Mouse (Mus musculus) induced T-regulatory cell, adult 2 months (primary cell): ENCODE measurements around the gene Slc16a5.
"Not testable (repeated sequence)": the region's sequence is repeated elsewhere in the genome, so short reads cannot be mapped to it uniquely, and the experiment has no call there.

Source experiments
- DNase-seq: peaks from one replicate; pipeline ENCODE4 v3.0.0-alpha.2; 2012; ENCODE audit warnings: low read depth

Gene Slc16a5

GRCm38 (mm10) chr11:115448075-115448474, 14.2 kb upstream of the Slc16a5 start:
- DNase-seq, result no peak

GRCm38 (mm10) chr11:115448998-115449397, 13.3 kb upstream of the Slc16a5 start:
- no peak for DNase-seq

GRCm38 (mm10) chr11:115450176-115450575, 12.1 kb upstream of the Slc16a5 start:
- no peak for DNase-seq

DNA sequence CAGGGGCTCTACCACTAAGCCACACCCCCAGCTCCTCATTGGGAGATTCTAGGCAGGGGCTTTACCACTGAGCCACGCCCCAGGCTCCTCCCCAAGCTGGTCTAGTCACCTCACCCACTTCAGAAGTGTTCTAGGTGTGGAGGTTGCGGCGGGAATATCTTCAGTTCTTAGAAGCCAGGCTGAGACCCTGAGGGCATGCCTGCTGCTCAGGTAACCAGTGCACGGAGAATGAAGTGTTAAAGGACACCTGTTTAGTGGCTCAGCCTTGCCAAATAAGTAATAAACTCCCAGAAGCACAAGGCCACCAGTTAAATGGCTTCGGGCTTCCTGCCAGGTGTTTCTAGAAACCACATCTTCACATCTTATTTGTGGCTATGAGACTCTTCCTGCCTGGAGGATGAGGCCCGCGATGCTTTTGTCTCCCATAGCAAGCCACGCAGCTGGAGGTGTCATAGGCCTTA, 10.5 kb upstream of the Slc16a5 start:
- DNase-seq, result peak; percentile 83

GRCm38 (mm10) chr11:115452281-115452860, 9.9 kb upstream of the Slc16a5 start:
- DNase-seq, result no peak

- DNase-seq, result no peak
These were observed 9.0 kb upstream of the Slc16a5 start for GRCm38 (mm10) chr11:115453306-115453705.

GRCm38 (mm10) chr11:115454822-115455221, 7.5 kb upstream of the Slc16a5 start:
- not testable (repeated sequence) for DNase-seq

GRCm38 (mm10) chr11:115455619-115456018, 6.7 kb upstream of the Slc16a5 start:
- DNase-seq, result no peak

DNA sequence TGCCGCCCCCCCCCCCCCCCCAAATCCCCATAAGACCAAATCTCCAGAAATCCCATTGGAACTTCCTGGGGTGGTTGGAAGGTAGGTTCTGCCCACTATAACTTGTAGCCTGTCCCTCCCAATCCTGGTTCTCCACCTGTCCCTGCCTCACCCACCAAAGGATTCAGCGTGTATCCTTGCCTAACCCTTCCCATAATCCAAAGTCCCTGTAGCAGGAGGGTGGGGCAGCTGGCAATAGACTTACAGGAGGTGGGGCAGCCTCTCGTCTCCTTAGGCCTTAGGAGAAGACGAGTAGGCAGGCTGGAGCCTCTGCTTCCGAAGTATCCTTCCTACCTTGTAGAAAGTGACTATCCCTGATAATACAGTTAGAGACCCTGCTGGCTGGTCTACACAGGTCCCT, 6.1 kb upstream of the Slc16a5 start:
- DNase-seq, result no peak

GRCm38 (mm10) chr11:115457405-115457804, 4.9 kb upstream of the Slc16a5 start:
- no peak for DNase-seq

- no peak for DNase-seq
These were observed 1.3 kb upstream of the Slc16a5 start for GRCm38 (mm10) chr11:115460976-115461375.

- peak; percentile 37 for DNase-seq
These were observed 430 bp upstream of the Slc16a5 start for GRCm38 (mm10) chr11:115461846-115462242.

DNA sequence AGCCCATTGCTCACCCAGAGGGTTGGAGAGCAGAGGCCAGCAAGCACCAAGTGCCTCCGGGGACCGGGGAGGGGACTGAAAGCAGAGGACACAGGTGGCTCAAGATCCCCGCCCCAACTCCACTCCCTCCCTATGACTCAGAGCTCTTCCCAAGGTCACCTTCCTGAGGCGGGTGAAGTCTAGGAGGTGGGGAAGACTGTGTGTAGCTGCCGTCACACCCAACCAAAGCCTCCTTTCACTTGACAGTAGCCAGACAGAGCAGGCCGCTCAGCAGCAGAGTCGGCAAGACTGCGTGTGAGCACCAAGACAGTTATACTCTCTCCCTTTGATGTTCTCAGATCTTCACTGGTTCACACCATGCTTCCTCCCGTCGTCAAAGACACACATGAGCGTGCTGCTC, 1.1 kb downstream of the Slc16a5 start:
- peak; percentile 52 for DNase-seq

DNA sequence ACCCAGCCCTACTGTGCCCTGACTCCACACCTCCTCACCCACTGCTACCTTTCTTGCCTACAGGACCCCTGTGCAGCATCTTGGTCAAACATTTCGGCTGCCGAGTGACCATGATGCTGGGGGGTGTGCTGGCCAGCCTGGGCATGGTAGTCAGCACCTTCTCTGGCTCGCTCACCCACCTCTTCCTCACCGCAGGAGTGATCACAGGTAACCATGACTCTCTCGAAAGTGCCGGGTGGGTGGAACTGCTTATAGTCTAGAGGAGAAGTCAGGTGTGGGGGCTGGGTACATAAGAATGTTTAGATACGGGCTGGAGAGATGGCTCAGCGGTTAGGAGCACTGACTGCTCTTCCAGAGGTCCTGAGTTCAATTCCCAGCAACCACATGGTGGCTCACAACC, 2.6 kb downstream of the Slc16a5 start:
- DNase-seq, result peak; percentile 44

DNA sequence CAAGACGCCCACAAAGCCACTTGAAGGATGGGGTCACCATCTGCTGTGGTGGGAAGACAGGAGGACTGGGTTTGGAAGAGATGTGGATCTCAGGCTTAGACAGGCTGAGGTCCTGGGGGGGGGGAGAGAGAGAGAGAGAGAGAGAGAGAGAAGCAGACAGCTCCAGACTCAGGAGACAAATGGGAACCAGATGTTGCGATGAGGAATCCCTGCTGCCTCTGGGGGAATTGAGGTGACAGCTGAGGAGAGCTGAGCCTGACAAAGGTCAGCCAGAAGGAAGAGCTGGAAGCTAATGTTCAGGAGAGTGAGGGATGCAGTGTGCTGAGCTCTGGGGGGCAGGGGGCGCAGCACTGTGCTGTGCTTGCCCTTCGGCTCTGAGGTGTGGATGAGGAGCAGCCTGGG, 4.9 kb downstream of the Slc16a5 start:
- DNase-seq, result no peak

GRCm38 (mm10) chr11:115472183-115472582, 9.9 kb downstream of the Slc16a5 start:
- no peak for DNase-seq

GRCm38 (mm10) chr11:115473626-115474275, 11.5 kb downstream of the Slc16a5 start:
- peak; percentile 97 for DNase-seq

- peak; percentile 98 for DNase-seq
These were observed 12.9 kb downstream of the Slc16a5 start, which contains the start of gene Armc7 for GRCm38 (mm10) chr11:115475025-115475757. Gene Armc7 (plus strand): TSS chr11:115475667.

GRCm38 (mm10) chr11:115475758-115476237, 13.5 kb downstream of the Slc16a5 start:
- DNase-seq, result no peak

DNA sequence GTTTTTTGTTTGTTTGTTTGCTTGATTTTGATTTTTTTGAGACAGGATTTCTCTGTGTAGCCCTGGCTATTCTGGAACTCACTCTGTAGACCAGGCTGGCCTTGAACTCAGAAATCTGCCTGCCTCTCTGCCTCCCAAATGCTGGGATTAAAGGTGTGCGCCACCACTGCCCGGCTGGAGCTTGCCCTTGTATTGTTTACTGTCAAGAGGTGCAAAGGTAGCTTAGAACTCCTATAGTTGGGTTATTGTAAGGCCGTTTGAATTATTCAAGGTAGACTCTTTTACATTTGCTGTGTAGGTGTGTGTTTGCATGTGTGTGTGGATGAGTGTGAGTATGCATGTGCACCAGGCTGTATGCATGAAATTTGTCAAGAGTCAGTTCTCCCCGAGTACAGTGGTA, 14.4 kb downstream of the Slc16a5 start:
- not testable (repeated sequence) for DNase-seq

DNA sequence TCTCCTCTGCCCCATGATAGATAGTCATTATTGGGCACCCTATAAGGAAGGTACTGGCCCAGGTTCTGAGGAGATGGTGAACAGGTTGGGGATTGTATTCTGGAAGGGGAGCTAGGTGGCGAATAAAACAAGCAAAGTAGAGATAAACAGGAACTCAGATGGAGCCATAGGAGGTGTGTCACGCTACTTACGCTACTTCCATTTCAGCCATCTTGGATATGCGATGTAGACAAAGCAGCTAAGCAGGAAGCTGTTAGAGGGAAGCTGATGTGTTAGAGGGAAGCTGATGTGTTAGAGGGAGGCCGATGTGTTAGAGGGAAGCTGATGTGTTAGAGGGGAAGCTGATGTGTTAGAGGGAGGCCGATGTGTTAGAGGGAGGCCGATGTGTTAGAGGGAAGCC, 15.1 kb downstream of the Slc16a5 start:
- DNase-seq, result peak; percentile 78

DNA sequence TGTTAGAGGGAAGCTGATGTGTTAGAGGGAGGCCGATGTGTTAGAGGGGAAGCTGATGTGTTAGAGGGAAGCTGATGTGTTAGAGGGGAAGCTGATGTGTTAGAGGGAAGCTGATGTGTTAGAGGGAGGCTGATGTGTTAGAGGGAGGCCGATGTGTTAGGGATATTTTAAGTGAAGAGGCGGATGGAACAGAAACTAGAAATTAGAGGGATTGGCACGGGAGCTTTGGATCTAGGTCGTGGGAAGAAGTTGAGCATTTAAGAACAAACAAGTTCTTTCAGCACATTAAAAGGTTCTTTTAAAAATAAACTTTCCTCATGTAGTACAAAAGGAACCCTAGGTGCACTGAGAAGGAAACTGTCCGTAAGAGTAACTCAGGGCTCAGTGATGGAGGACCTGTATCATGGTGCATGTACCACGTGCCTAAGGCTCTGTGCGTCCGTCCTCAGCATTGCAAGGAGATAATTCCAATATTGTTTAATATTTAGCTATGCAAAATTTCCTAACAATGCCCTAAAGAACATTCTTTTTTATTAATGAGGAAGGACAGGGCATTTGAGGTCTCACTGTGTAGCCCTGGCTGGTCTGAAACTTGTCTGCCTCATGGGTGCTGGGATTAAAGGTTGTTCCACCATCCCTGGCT, 16.1 kb downstream of the Slc16a5 start:
- DNase-seq, result no peak
